Mouse (Mus musculus): ENCODE measurements around the gene Bag5. TPM values are rescaled to one million over a fixed set of nuclear protein-coding genes. Genes with fewer than 3 reads are reported as not detected.

Bag5 gene
- polyA plus RNA-seq, 1 experiment from 2014 or later: 73.1 TPM

- Histone ChIP-seq H3K9ac (no peak overlapping the region), H3K4me1 (peaks cover 25% of the 10 kb centered on the region), H3K4me2 (no peak overlapping the region), H3K27ac (no peak overlapping the region), H3K36me3 (replicated peaks) (peaks cover 23% of the 10 kb centered on the region), H3K27me3 (replicated peaks) (no peaks in the 10 kb centered on the region), H3K4me3 (no peak overlapping the region), H3K9me3 (no peaks in the 10 kb centered on the region)
- 93% methylated on average over 10 of the region's 10 CpGs for WGBS
- no peak for ATAC-seq (replicated peaks)
These were observed 3.0 kb downstream of the Bag5 start for GRCm38 (mm10) chr12:111710091-111710490.

- no peaks in the 10 kb centered on the region for H3K9me3 ChIP-seq
- H3K27ac ChIP-seq: no peak overlapping the region
- peaks cover 23% of the 10 kb centered on the region for H3K36me3 ChIP-seq (replicated peaks)
- H3K27me3 ChIP-seq (replicated peaks): no peaks in the 10 kb centered on the region
- H3K4me1 ChIP-seq: peaks cover 11% of the 10 kb centered on the region
- H3K9ac ChIP-seq: no peak overlapping the region
- no peak overlapping the region for H3K4me3 ChIP-seq
- WGBS: 81% methylated on average over 4 of the region's 4 CpGs
- H3K4me2 ChIP-seq: no peak overlapping the region
- ATAC-seq (replicated peaks): no peak
These were observed 4.9 kb downstream of the Bag5 start for GRCm38 (mm10) chr12:111708181-111708580.

- 80% methylated on average over 15 of the region's 15 CpGs for WGBS
- Histone ChIP-seq H3K9me3 (no peaks in the 10 kb centered on the region), H3K4me3 (no peak overlapping the region), H3K4me1 (no peaks in the 10 kb centered on the region), H3K27me3 (replicated peaks) (no peaks in the 10 kb centered on the region), H3K4me2 (no peak overlapping the region), H3K9ac (no peak overlapping the region), H3K27ac (no peak overlapping the region), H3K36me3 (replicated peaks) (peaks cover 17% of the 10 kb centered on the region)
- no peak for ATAC-seq (replicated peaks)
These were observed 7.7 kb downstream of the Bag5 start for GRCm38 (mm10) chr12:111705186-111705973.

GRCm38 (mm10) chr12:111704609-111705008, 8.4 kb downstream of the Bag5 start:
- Histone ChIP-seq H3K9me3 (no peaks in the 10 kb centered on the region), H3K27ac (no peak overlapping the region), H3K27me3 (replicated peaks) (no peaks in the 10 kb centered on the region), H3K4me2 (no peak overlapping the region), H3K36me3 (replicated peaks) (peaks cover 10% of the 10 kb centered on the region), H3K9ac (no peak overlapping the region), H3K4me1 (no peaks in the 10 kb centered on the region), H3K4me3 (no peak overlapping the region)
- no peak for ATAC-seq (replicated peaks)
- WGBS: 55% methylated on average over 9 of the region's 9 CpGs

- Histone ChIP-seq H3K36me3 (replicated peaks) (no peaks in the 10 kb centered on the region), H3K27me3 (replicated peaks) (no peaks in the 10 kb centered on the region), H3K27ac (no peak overlapping the region), H3K4me2 (no peak overlapping the region), H3K9me3 (no peaks in the 10 kb centered on the region), H3K4me3 (no peak overlapping the region), H3K4me1 (no peaks in the 10 kb centered on the region), H3K9ac (no peak overlapping the region)
- 69% methylated on average over 3 of the region's 3 CpGs for WGBS
- ATAC-seq (replicated peaks): no peak
These were observed 9.8 kb downstream of the Bag5 start for GRCm38 (mm10) chr12:111703301-111703700.

GRCm38 (mm10) chr12:111700920-111701458, 12.1 kb downstream of the Bag5 start:
- ATAC-seq (replicated peaks): no peak
- Histone ChIP-seq H3K4me2 (no peak overlapping the region), H3K4me3 (no peak overlapping the region), H3K9ac (no peak overlapping the region), H3K36me3 (replicated peaks) (no peaks in the 10 kb centered on the region), H3K9me3 (no peaks in the 10 kb centered on the region), H3K27ac (no peak overlapping the region), H3K27me3 (replicated peaks) (no peaks in the 10 kb centered on the region), H3K4me1 (peaks cover 3% of the 10 kb centered on the region; the same call in 1 of the 2 replicates)
- WGBS: 79% methylated on average over 9 of the region's 9 CpGs

- Histone ChIP-seq H3K9me3 (no peaks in the 10 kb centered on the region), H3K27ac (no peak overlapping the region), H3K9ac (no peak overlapping the region), H3K27me3 (replicated peaks) (no peaks in the 10 kb centered on the region), H3K4me2 (no peak overlapping the region), H3K4me1 (peaks cover 17% of the 10 kb centered on the region), H3K36me3 (replicated peaks) (no peaks in the 10 kb centered on the region), H3K4me3 (no peak overlapping the region)
- ATAC-seq (replicated peaks): no peak
- 85% methylated on average over 4 of the region's 4 CpGs for WGBS
These were observed 13.5 kb downstream of the Bag5 start for GRCm38 (mm10) chr12:111699542-111699941.

GRCm38 (mm10) chr12:111698346-111698913, 14.6 kb downstream of the Bag5 start:
- Histone ChIP-seq H3K9ac (no peak overlapping the region), H3K4me2 (no peak overlapping the region), H3K4me1 (peaks cover 28% of the 10 kb centered on the region), H3K9me3 (no peaks in the 10 kb centered on the region), H3K36me3 (replicated peaks) (no peaks in the 10 kb centered on the region), H3K27me3 (replicated peaks) (no peaks in the 10 kb centered on the region), H3K4me3 (no peak overlapping the region), H3K27ac (no peak overlapping the region)
- no peak for ATAC-seq (replicated peaks)
- 89% methylated on average over 6 of the region's 6 CpGs for WGBS

- Histone ChIP-seq H3K27ac (no peak overlapping the region), H3K27me3 (replicated peaks) (no peaks in the 10 kb centered on the region), H3K9me3 (no peaks in the 10 kb centered on the region), H3K9ac (no peak overlapping the region), H3K4me3 (no peak overlapping the region), H3K4me1 (peaks cover 35% of the 10 kb centered on the region), H3K36me3 (replicated peaks) (no peaks in the 10 kb centered on the region), H3K4me2 (no peak overlapping the region)
- WGBS: 80% methylated on average over 4 of the region's 4 CpGs
- no peak for ATAC-seq (replicated peaks)
These were observed 15.3 kb downstream of the Bag5 start for GRCm38 (mm10) chr12:111697708-111698107.

GRCm38 (mm10) chr12:111696239-111696638, 16.8 kb downstream of the Bag5 start:
- H3K36me3 ChIP-seq (replicated peaks): no peaks in the 10 kb centered on the region
- H3K9ac ChIP-seq: no peak overlapping the region
- no peaks in the 10 kb centered on the region for H3K27me3 ChIP-seq (replicated peaks)
- WGBS: 14% methylated on average over 6 of the region's 6 CpGs
- peak overlapping the region; percentile 80; the same call in 1 of the 2 replicates for H3K27ac ChIP-seq
- no peak for ATAC-seq (replicated peaks)
- no peak overlapping the region for H3K4me3 ChIP-seq
- H3K4me1 ChIP-seq: peaks cover 39% of the 10 kb centered on the region
- no peak overlapping the region for H3K4me2 ChIP-seq
- no peaks in the 10 kb centered on the region for H3K9me3 ChIP-seq

- WGBS: 25% methylated on average over 11 of the region's 13 CpGs
These were observed 17.9 kb downstream of the Bag5 start for GRCm38 (mm10) chr12:111694880-111695804.

More at GRCm38 (mm10) chr12:111694880-111695804, 17.9 kb downstream of the Bag5 start:
- H3K4me2 ChIP-seq: no peak overlapping the region; the same call in 1 of the 2 replicates
- no peaks in the 10 kb centered on the region for H3K36me3 ChIP-seq (replicated peaks)
- no peaks in the 10 kb centered on the region for H3K9me3 ChIP-seq
- ATAC-seq (replicated peaks): peak; percentile 56
- H3K27me3 ChIP-seq (replicated peaks): no peaks in the 10 kb centered on the region
- H3K4me1 ChIP-seq: peaks cover 47% of the 10 kb centered on the region
- H3K27ac ChIP-seq: peak overlapping the region; percentile 80
- no peak overlapping the region for H3K4me3 ChIP-seq
- peak overlapping the region; percentile 9; the same call in 1 of the 2 replicates for H3K9ac ChIP-seq

Measured in midbrain, embryonic 15.5 days (tissue).